Mouse (Mus musculus) heart, adult 2 months (tissue): Measurements from ENCODE around the gene Lars2. TPM values are rescaled to one million over a fixed set of nuclear protein-coding genes. Genes with fewer than 3 reads are reported as not detected.
"Not testable (repeated sequence)": the region's sequence is repeated elsewhere in the genome, so short reads cannot be mapped to it uniquely, and the experiment has no call there.

ENCODE experiments used
- DNase-seq, 2 experiments: peaks; one replicate each; pipeline ENCODE4 v3.0.0; 2021
- H3K27ac ChIP-seq: fragments of 200-600 bp; 2 replicates; pipeline ENCODE4 v1.8.1; 2022
- H3K27me3 ChIP-seq: fragments of 200-500 bp; 2 replicates; pipeline ENCODE4 v1.6.1; 2012; ENCODE audit warnings: mild to moderate bottlenecking, low read length, inconsistent platforms, mixed read lengths; ENCODE audit not compliant: control insufficient read depth, insufficient read depth
- H3K36me3 ChIP-seq: fragments of 200-500 bp; 2 replicates; pipeline ENCODE4 v1.6.1; 2012; ENCODE audit warnings: low read length, inconsistent platforms; ENCODE audit not compliant: control insufficient read depth, insufficient read depth
- H3K4me1 ChIP-seq: fragments of 200-500 bp; 2 replicates; pipeline ENCODE4 v1.6.1; 2011; ENCODE audit warnings: low read length; ENCODE audit not compliant: control insufficient read depth, insufficient read depth
- H3K4me3 ChIP-seq: fragments of 200-600 bp; 2 replicates; pipeline ENCODE4 v1.8.1; 2022
- H3K79me2 ChIP-seq: fragments of 200-500 bp; replicated peaks from 2 replicates; pipeline ENCODE4 v1.6.1; 2012; ENCODE audit warnings: mild to moderate bottlenecking, inconsistent platforms, low read length, moderate library complexity, mixed read lengths; ENCODE audit not compliant: control insufficient read depth, insufficient read depth
- H3K9ac ChIP-seq: fragments of 200-500 bp; 2 replicates; pipeline ENCODE4 v1.6.1; 2012; ENCODE audit warnings: low read depth, mild to moderate bottlenecking, control low read depth, inconsistent platforms, low read length, mixed read lengths
- CTCF ChIP-seq: fragments of 200-600 bp; IDR thresholded peaks from 2 replicates; pipeline ENCODE4 v1.8.1; 2022; ENCODE audit warnings: antibody characterized with exemption, mild to moderate bottlenecking, moderate library complexity
- EP300 ChIP-seq: fragments of 200-500 bp; IDR thresholded peaks from 2 replicates; pipeline ENCODE4 v1.6.1; 2011; ENCODE audit warnings: low read depth, low read length, control low read depth; ENCODE audit not compliant: insufficient read depth
- POLR2A ChIP-seq: fragments of 200-500 bp; IDR thresholded peaks from 2 replicates; pipeline ENCODE4 v1.6.1; 2011; ENCODE audit warnings: mild to moderate bottlenecking, low read depth, low read length, control low read depth; ENCODE audit not compliant: insufficient read depth
- WGBS: fragments of 180-500 bp; shearing (Covaris S2); methylation state at CpG from one replicate; pipeline ENCODE4 v1.1.7; 2018; 5-methylcytosine and 5-hydroxymethylcytosine counted together
- intact Hi-C: fragments of 180-260 bp; cut with DNase I; formaldehyde crosslinking; loops from one replicate; pipeline ENCODE4 v1.15.1; 2025
- polyA plus RNA-seq: library from polyadenylated mRNA; depleted of rRNA; stranded (reverse); fragments of >200 nt; gene quantifications from 2 replicates; pipeline ENCODE4 v1.2.3, GENCODE M21; 2012
- total RNA-seq, 2 experiments: library from RNA; stranded (reverse); gene quantifications; 2 replicates each; pipeline ENCODE4 v1.2.3; 2021

The Lars2 gene
- total and polyA plus RNA-seq, 3 experiments = 147 to 906 (median 397) TPM

DNA sequence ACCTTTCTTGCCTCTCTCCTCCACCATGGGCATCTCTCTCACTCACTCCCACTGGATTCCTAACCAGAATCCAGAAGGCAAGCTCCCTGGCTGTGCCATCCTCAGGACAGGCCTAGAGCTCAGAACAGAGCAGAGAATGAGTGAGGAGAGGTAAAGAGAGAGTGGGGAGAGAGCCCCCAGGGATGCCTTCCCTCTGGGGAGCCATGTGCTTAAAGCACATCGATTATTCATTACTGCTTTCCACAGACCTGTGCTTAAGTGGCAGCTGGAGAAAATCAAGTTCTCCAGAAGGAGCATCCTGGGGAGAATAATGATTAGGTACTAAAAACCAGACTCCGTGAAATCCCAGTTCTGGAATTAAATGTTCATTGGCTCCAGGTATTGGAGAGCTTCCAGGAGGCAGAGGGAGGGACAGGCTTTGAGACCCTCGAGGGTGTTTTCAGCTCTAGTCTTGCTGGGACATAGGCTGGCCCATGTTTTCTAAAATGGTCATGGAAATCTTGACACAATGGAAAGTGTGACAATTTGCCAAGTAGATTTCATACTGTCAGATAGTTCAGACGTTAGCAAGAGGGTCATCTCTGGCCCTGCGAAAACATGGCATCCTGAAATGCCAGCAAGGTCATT lies 31.6 kb upstream of the Lars2 start:
- Histone ChIP-seq H3K79me2 (no peaks in the 10 kb centered on the region), H3K27me3 (no peaks in the 10 kb centered on the region; the same call in 1 of the 2 replicates), H3K27ac (no peak overlapping the region), H3K36me3 (no peaks in the 10 kb centered on the region), H3K4me1 (no peaks in the 10 kb centered on the region), H3K9ac (no peak overlapping the region), H3K4me3 (no peak overlapping the region)
- DNase-seq = no peak
- intact Hi-C loops = no loop called here
- TF ChIP-seq POLR2A = no peak
- no peak for TF ChIP-seq EP300
- no peak for TF ChIP-seq CTCF
- 27% methylated on average over 5 of the region's 5 CpGs for WGBS

DNA sequence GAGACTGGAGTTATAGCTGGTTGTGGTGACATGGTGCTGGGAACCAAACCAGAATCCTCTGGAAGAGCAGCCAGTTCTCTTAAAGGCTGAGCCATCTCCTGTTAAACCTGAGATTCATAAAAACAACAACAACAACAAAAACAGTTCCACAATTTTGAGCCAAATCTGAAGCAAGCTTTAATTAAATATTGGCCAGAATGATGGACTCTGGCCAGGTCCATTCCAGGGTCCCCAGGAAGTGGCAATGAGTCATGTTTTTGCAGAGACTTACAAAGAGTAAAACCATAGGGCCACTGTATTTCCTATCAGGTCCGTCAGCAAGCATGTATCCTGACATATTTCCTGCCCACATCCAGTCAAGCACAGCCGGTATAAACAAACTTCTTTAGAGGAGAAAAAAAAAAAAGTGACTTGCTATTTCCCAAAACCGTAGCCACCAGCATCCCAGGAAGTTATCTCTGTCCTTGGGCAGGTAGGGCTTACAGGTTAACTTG lies 27.0 kb upstream of the Lars2 start:
- TF ChIP-seq POLR2A (no peak), EP300 (no peak), CTCF (no peak)
- no peak overlapping the region for H3K9ac ChIP-seq
- no peaks in the 10 kb centered on the region; the same call in 1 of the 2 replicates for H3K27me3 ChIP-seq
- H3K4me3 ChIP-seq = no peak overlapping the region
- intact Hi-C loops = no loop called here
- peaks cover 1% of the 10 kb centered on the region for H3K4me1 ChIP-seq
- no peaks in the 10 kb centered on the region for H3K79me2 ChIP-seq
- DNase-seq = no peak
- WGBS = 21% methylated on average over 3 of the region's 3 CpGs
- H3K27ac ChIP-seq = no peak overlapping the region
- no peaks in the 10 kb centered on the region for H3K36me3 ChIP-seq

DNA sequence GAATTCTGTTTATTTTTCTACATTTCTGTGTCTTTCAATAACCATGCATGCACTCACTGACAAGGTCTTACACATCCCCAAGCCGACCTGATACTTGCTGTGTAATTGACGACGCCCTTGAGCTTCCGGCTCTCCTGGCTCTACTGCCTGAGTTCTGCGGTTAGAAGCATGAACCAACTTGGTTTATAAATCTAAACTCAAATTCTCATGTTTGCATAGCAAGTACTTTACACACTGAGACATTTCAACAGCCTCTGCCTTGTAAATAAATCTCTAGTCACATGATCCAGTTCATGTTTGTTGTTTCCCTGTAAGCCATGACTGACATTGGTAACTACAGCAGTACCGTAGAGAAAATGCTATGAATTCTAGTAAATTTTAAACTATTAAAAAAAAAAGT lies 25.5 kb upstream of the Lars2 start:
- no peak for DNase-seq
- Histone ChIP-seq H3K9ac (no peak overlapping the region), H3K36me3 (no peaks in the 10 kb centered on the region), H3K27ac (no peak overlapping the region), H3K79me2 (no peaks in the 10 kb centered on the region), H3K27me3 (no peaks in the 10 kb centered on the region; the same call in 1 of the 2 replicates), H3K4me3 (no peak overlapping the region), H3K4me1 (peaks cover 1% of the 10 kb centered on the region)
- intact Hi-C loops = no loop called here
- WGBS = 91% methylated on average over 6 of the region's 6 CpGs
- TF ChIP-seq POLR2A = no peak
- TF ChIP-seq EP300 = no peak
- no peak for TF ChIP-seq CTCF

DNA sequence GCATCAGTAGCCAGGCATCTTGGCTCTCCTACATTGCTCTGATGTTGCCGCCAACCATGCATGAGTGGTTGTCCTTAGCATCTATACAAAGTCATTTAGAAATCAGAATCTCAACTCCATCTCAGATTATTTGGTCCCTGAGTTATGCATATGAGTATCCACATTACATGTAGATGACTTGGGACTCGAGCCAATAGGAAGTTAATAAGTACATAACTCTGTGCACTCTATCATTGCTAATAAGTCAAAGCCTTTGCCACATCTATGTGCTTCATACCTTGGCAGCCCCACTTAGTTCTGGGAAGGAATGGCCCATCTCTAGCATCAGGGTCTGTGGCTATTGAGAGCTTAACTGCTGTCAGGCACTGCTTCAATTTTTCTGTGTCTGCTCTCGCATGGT lies 23.7 kb upstream of the Lars2 start:
- Histone ChIP-seq H3K27ac (no peak overlapping the region), H3K27me3 (no peaks in the 10 kb centered on the region), H3K4me3 (no peak overlapping the region), H3K79me2 (no peaks in the 10 kb centered on the region), H3K4me1 (peaks cover 1% of the 10 kb centered on the region), H3K36me3 (no peaks in the 10 kb centered on the region), H3K9ac (no peak overlapping the region)
- no peak for DNase-seq
- intact Hi-C loops = no loop called here
- no peak for TF ChIP-seq POLR2A
- no peak for TF ChIP-seq CTCF
- TF ChIP-seq EP300 = no peak
- 59% methylated on average over 3 of the region's 3 CpGs for WGBS

DNA sequence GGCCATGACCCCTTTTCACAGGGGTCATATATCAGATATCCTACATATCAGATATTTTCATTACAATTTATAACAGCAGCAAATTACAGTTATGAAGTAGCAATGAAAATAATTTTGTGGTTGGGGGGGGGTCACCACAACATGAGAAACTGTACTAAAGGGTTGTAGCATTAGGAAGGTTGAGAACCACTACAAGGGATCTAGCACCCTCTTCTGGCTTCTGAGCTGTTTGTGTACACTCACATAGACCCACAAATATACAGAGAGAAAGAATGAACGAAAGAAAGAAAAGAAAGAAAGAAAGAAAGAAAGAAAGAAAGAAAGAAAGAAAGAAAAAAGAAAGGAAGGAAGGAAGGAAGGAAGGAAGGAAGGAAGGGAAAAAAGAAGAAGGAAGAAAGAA lies 17.4 kb upstream of the Lars2 start:
- H3K79me2 ChIP-seq, H3K9ac ChIP-seq, H3K4me3 ChIP-seq, H3K27ac ChIP-seq, DNase-seq, H3K36me3 ChIP-seq, H3K4me1 ChIP-seq, H3K27me3 ChIP-seq, intact Hi-C loops: not testable (repeated sequence)
- 94% methylated on average over 1 of the region's 1 CpGs for WGBS
- TF ChIP-seq CTCF = peak; percentile 24; the same call in 1 of the 2 replicates

DNA sequence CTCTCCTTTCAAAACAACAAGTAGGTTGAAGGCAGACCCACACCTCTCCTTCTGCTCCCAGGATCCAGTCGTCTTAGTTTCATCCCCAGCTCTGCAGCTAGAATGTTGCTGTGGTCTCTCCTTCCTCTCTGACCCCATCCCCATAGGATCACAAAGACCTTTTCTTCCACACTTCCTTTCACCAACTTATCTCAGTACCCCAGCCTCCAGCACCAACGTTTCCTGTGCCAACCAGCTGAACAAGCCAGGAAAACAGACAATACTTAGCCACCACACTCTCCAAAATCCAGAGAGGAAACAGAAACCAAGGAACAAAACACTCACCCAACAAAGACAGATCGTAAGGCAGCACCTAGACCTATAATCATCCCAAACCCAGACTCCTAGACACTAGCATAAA lies 6.7 kb upstream of the Lars2 start:
- Histone ChIP-seq H3K27me3 (no peaks in the 10 kb centered on the region), H3K9ac (no peak overlapping the region), H3K79me2 (no peaks in the 10 kb centered on the region), H3K36me3 (no peaks in the 10 kb centered on the region), H3K27ac (no peak overlapping the region), H3K4me3 (no peak overlapping the region), H3K4me1 (no peaks in the 10 kb centered on the region)
- DNase-seq = no peak
- intact Hi-C loops = loop anchor here (10.0 kb wide), 2 partner anchors 165 to 205 kb away; partner anchors contain the start of genes Clec3b and Sacm1l
- no peak for TF ChIP-seq POLR2A
- no peak for TF ChIP-seq CTCF
- TF ChIP-seq EP300 = no peak
- 33% methylated on average over 3 of the region's 3 CpGs for WGBS
